Mouse (Mus musculus): Measurements from ENCODE around the gene Adipoq. TPM values are rescaled to one million over a fixed set of nuclear protein-coding genes. Genes with fewer than 3 reads are reported as not detected.

Adipoq gene
- total and polyA plus RNA-seq, 2 experiments: 1.2 TPM; not detected in 1

GRCm38 (mm10) chr16:23189612-23190011 lies 43.3 kb downstream of the Adipoq start:
- Histone ChIP-seq H3K27ac (replicated peaks; ENCODE audit: insufficient read depth, low read depth, low read length) (no peak overlapping the region), H3K36me3 (ENCODE audit: control insufficient read depth, insufficient read depth, low read length) (no peaks in the 10 kb centered on the region), H3K9ac (ENCODE audit: low read depth, low read length) (no peak overlapping the region), H3K4me3 (ENCODE audit: insufficient read depth, low read depth, low read length) (no peak overlapping the region), H3K27me3 (ENCODE audit: control insufficient read depth, insufficient read depth, low read length) (no peaks in the 10 kb centered on the region), H3K4me1 (ENCODE audit: control insufficient read depth, insufficient read depth, low read length) (peaks cover 16% of the 10 kb centered on the region), H3K79me2 (ENCODE audit: control insufficient read depth, insufficient read depth, low read length) (no peaks in the 10 kb centered on the region)
- TF ChIP-seq POLR2A (IDR thresholded peaks at IDR 0.05; ENCODE audit: extremely low read depth, insufficient read depth, low read length): no peak
- TF ChIP-seq CTCF (IDR thresholded peaks at IDR 0.05; ENCODE audit: low read depth, low read length): no peak
- 79% methylated on average over 1 of the region's 1 CpGs for WGBS
- DNase-seq (ENCODE audit: extremely low read depth, low read depth, low spot score): no peak

GRCm38 (mm10) chr16:23191560-23192242 lies 45.4 kb downstream of the Adipoq start:
- Histone ChIP-seq H3K36me3 (ENCODE audit: control insufficient read depth, insufficient read depth, low read length) (no peaks in the 10 kb centered on the region), H3K4me1 (ENCODE audit: control insufficient read depth, insufficient read depth, low read length) (peaks cover 14% of the 10 kb centered on the region), H3K27ac (replicated peaks; ENCODE audit: insufficient read depth, low read depth, low read length) (peak overlapping the region; percentile 78), H3K27me3 (ENCODE audit: control insufficient read depth, insufficient read depth, low read length) (no peaks in the 10 kb centered on the region), H3K4me3 (ENCODE audit: insufficient read depth, low read depth, low read length) (peak overlapping the region; percentile 58), H3K79me2 (ENCODE audit: control insufficient read depth, insufficient read depth, low read length) (no peaks in the 10 kb centered on the region), H3K9ac (ENCODE audit: low read depth, low read length) (peak overlapping the region; percentile 59)
- TF ChIP-seq CTCF (IDR thresholded peaks at IDR 0.05; ENCODE audit: low read depth, low read length): no peak
- 0 out of 2 replicates have a peak, but pooled peaks have one; percentile 20 for TF ChIP-seq POLR2A (IDR thresholded peaks at IDR 0.05; ENCODE audit: extremely low read depth, insufficient read depth, low read length)
- DNase-seq (ENCODE audit: extremely low read depth, low read depth, low spot score): peak; percentile 99
- WGBS: 22% methylated on average over 9 of the region's 9 CpGs

- no peak for TF ChIP-seq CTCF (IDR thresholded peaks at IDR 0.05; ENCODE audit: low read depth, low read length)
- TF ChIP-seq POLR2A (IDR thresholded peaks at IDR 0.05; ENCODE audit: extremely low read depth, insufficient read depth, low read length): no peak
- Histone ChIP-seq H3K4me3 (ENCODE audit: insufficient read depth, low read depth, low read length) (peak overlapping the region; percentile 3), H3K4me1 (ENCODE audit: control insufficient read depth, insufficient read depth, low read length) (peaks cover 12% of the 10 kb centered on the region), H3K27me3 (ENCODE audit: control insufficient read depth, insufficient read depth, low read length) (no peaks in the 10 kb centered on the region), H3K27ac (replicated peaks; ENCODE audit: insufficient read depth, low read depth, low read length) (peak overlapping the region; percentile 81), H3K9ac (ENCODE audit: low read depth, low read length) (peak overlapping the region; percentile 32), H3K36me3 (ENCODE audit: control insufficient read depth, insufficient read depth, low read length) (peaks cover 3% of the 10 kb centered on the region; the same call in 1 of the 2 replicates), H3K79me2 (ENCODE audit: control insufficient read depth, insufficient read depth, low read length) (no peaks in the 10 kb centered on the region)
- 32% methylated on average over 7 of the region's 7 CpGs for WGBS
- peak; percentile 73 for DNase-seq (ENCODE audit: extremely low read depth, low read depth, low spot score)
Measured at GRCm38 (mm10) chr16:23195618-23196017, 49.3 kb downstream of the Adipoq start.

- peak overlapping the region; percentile 82 for H3K27ac ChIP-seq (replicated peaks; ENCODE audit: insufficient read depth, low read depth, low read length)
- H3K9ac ChIP-seq (ENCODE audit: low read depth, low read length): peak overlapping the region; percentile 37
- H3K36me3 ChIP-seq (ENCODE audit: control insufficient read depth, insufficient read depth, low read length): peaks cover 5% of the 10 kb centered on the region
- peaks cover 12% of the 10 kb centered on the region for H3K4me1 ChIP-seq (ENCODE audit: control insufficient read depth, insufficient read depth, low read length)
- H3K27me3 ChIP-seq (ENCODE audit: control insufficient read depth, insufficient read depth, low read length): no peaks in the 10 kb centered on the region
- DNase-seq (ENCODE audit: extremely low read depth, low read depth, low spot score): peak; percentile 92
- H3K79me2 ChIP-seq (ENCODE audit: control insufficient read depth, insufficient read depth, low read length): no peaks in the 10 kb centered on the region
- no peak overlapping the region for H3K4me3 ChIP-seq (ENCODE audit: insufficient read depth, low read depth, low read length)
- no peak for TF ChIP-seq CTCF (IDR thresholded peaks at IDR 0.05; ENCODE audit: low read depth, low read length)
- TF ChIP-seq POLR2A (IDR thresholded peaks at IDR 0.05; ENCODE audit: extremely low read depth, insufficient read depth, low read length): no peak
Measured at GRCm38 (mm10) chr16:23196296-23196695, 50.0 kb downstream of the Adipoq start.

GRCm38 (mm10) chr16:23196791-23197190 lies 50.5 kb downstream of the Adipoq start:
- H3K36me3 ChIP-seq (ENCODE audit: control insufficient read depth, insufficient read depth, low read length): peaks cover 5% of the 10 kb centered on the region

GRCm38 (mm10) chr16:23201498-23201897 lies 55.2 kb downstream of the Adipoq start:
- Histone ChIP-seq H3K4me3 (ENCODE audit: insufficient read depth, low read depth, low read length) (no peak overlapping the region), H3K27me3 (ENCODE audit: control insufficient read depth, insufficient read depth, low read length) (no peaks in the 10 kb centered on the region), H3K27ac (replicated peaks; ENCODE audit: insufficient read depth, low read depth, low read length) (no peak overlapping the region), H3K9ac (ENCODE audit: low read depth, low read length) (no peak overlapping the region), H3K79me2 (ENCODE audit: control insufficient read depth, insufficient read depth, low read length) (no peaks in the 10 kb centered on the region), H3K36me3 (ENCODE audit: control insufficient read depth, insufficient read depth, low read length) (peaks cover 5% of the 10 kb centered on the region), H3K4me1 (ENCODE audit: control insufficient read depth, insufficient read depth, low read length) (peaks cover 9% of the 10 kb centered on the region; the same call in 1 of the 2 replicates)
- DNase-seq (ENCODE audit: extremely low read depth, low read depth, low spot score): no peak
- TF ChIP-seq CTCF (IDR thresholded peaks at IDR 0.05; ENCODE audit: low read depth, low read length) (no peak), POLR2A (IDR thresholded peaks at IDR 0.05; ENCODE audit: extremely low read depth, insufficient read depth, low read length) (no peak)

More at GRCm38 (mm10) chr16:23196791-23197190, 50.5 kb downstream of the Adipoq start:
- no peaks in the 10 kb centered on the region for H3K79me2 ChIP-seq (ENCODE audit: control insufficient read depth, insufficient read depth, low read length)
- peaks cover 12% of the 10 kb centered on the region for H3K4me1 ChIP-seq (ENCODE audit: control insufficient read depth, insufficient read depth, low read length)
- no peaks in the 10 kb centered on the region for H3K27me3 ChIP-seq (ENCODE audit: control insufficient read depth, insufficient read depth, low read length)
- H3K27ac ChIP-seq (replicated peaks; ENCODE audit: insufficient read depth, low read depth, low read length): peak overlapping the region; percentile 82
- WGBS: 28% methylated on average over 6 of the region's 6 CpGs
- 0 out of 2 replicates have a peak, but pooled peaks have one; percentile 6 for TF ChIP-seq POLR2A (IDR thresholded peaks at IDR 0.05; ENCODE audit: extremely low read depth, insufficient read depth, low read length)
- TF ChIP-seq CTCF (IDR thresholded peaks at IDR 0.05; ENCODE audit: low read depth, low read length): no peak
- no peak overlapping the region for H3K4me3 ChIP-seq (ENCODE audit: insufficient read depth, low read depth, low read length)
- no peak for DNase-seq (ENCODE audit: extremely low read depth, low read depth, low spot score)
- peak overlapping the region; percentile 46 for H3K9ac ChIP-seq (ENCODE audit: low read depth, low read length)

Other genes with a start within 250 kb of the Adipoq start
- 107 and 165 TPM in 2 replicates for gene Fetub, start 228.2 kb upstream of the Adipoq start, total RNA-seq (2014; rRNA removed)
- gene Fetub, start 228.2 kb upstream of the Adipoq start, polyA plus RNA-seq (2012; rRNA removed): 414 and 419 TPM in 2 replicates
- gene Hrg, start 195.5 kb upstream of the Adipoq start, total RNA-seq (2014; rRNA removed): 574 and 911 TPM in 2 replicates
- gene Hrg, start 195.5 kb upstream of the Adipoq start, polyA plus RNA-seq (2012; rRNA removed): 312 and 372 TPM in 2 replicates
- 449 and 472 TPM in 2 replicates for gene Kng2, start 117.1 kb upstream of the Adipoq start, total RNA-seq (2014; rRNA removed)
- gene Kng2, start 117.1 kb upstream of the Adipoq start, polyA plus RNA-seq (2012; rRNA removed): 97.8 and 123 TPM in 2 replicates
- 1,906 and 2,075 TPM in 2 replicates for gene Kng1, start 88.7 kb upstream of the Adipoq start, total RNA-seq (2014; rRNA removed)
- gene Kng1, start 88.7 kb upstream of the Adipoq start, polyA plus RNA-seq (2012; rRNA removed): 642 and 701 TPM in 2 replicates
- 325 and 412 TPM in 2 replicates for gene Eif4a2, start 39.1 kb upstream of the Adipoq start, total RNA-seq (2014; rRNA removed)
- 64.4 and 75.9 TPM in 2 replicates for gene Eif4a2, start 39.1 kb upstream of the Adipoq start, polyA plus RNA-seq (2012; rRNA removed)
- gene Rfc4, start 18.8 kb upstream of the Adipoq start, total RNA-seq (2014; rRNA removed): 5.2 and 5.3 TPM in 2 replicates
- 0.32 TPM in 1 of 2 replicates, not detected in the other for gene Rfc4, start 18.8 kb upstream of the Adipoq start, polyA plus RNA-seq (2012; rRNA removed)
- gene St6gal1, start 78.2 kb downstream of the Adipoq start, total RNA-seq (2014; rRNA removed): 36.7 and 50.3 TPM in 2 replicates
- gene St6gal1, start 78.2 kb downstream of the Adipoq start, polyA plus RNA-seq (2012; rRNA removed): 38.1 and 41.3 TPM in 2 replicates